Mouse (Mus musculus): ENCODE measurements around the gene Hnrnpk. TPM values are rescaled to one million over a fixed set of nuclear protein-coding genes. Genes with fewer than 3 reads are reported as not detected.
A peak's percentile ranks its signal among the peaks of the same experiment; 100 is the strongest.

Gene Hnrnpk
- total RNA-seq, 4 experiments from 2014 or later: 203 to 256 (median 231) TPM

Small RNAs within 50 kb of the gene (microRNA-seq; reads per million reads assigned to microRNA genes)
- 79.8 reads per million, percentile 47 among the genes with 10 or more reads in this experiment for gene Mir7-1

Other genes starting within 250 kb of the Hnrnpk start
- 1 to 10 TPM; 7.7 to 9.3 (median 8.3) TPM for gene Idnk, start 245.7 kb downstream of the Hnrnpk start, total RNA-seq (2022)
- 10 to 100 TPM; 46.2 to 51.9 (median 49.8) TPM for gene Ubqln1, start 187.7 kb downstream of the Hnrnpk start, total RNA-seq (2022)
- 10 to 100 TPM; 25.3 to 30.9 (median 27.2) TPM for gene Gkap1, start 127.6 kb downstream of the Hnrnpk start, total RNA-seq (2022)
- under 1 TPM in 2 of 4 experiments, not detected in 2; 0.05 to 0.15 TPM for gene Kif27, start 44.2 kb downstream of the Hnrnpk start, total RNA-seq (2022)
- 1 to 10 TPM; 6.3 to 7.7 (median 7.3) TPM for gene 2210016F16Rik, start 18.1 kb downstream of the Hnrnpk start, total RNA-seq (2022)
- gene Rmi1, start 1.1 kb downstream of the Hnrnpk start, total RNA-seq (2022): 1 to 10 TPM; 5.7 to 7.8 (median 6.4) TPM
- not detected for gene Slc28a3, start 207.5 kb upstream of the Hnrnpk start, total RNA-seq (2022)